Mouse (Mus musculus): ENCODE results near the gene Prr23a1.

The Prr23a1 gene

GRCm38 (mm10) chr9:98842117-98842516 is at the start of gene Prr23a1:
Prr23a1 (plus strand) TSS chr9:98842503.
- no peak for DNase-seq

GRCm38 (mm10) chr9:98799021-98799420 is 43.3 kb upstream of the Prr23a1 start:
- no peak for DNase-seq

- DNase-seq = no peak
Measured at GRCm38 (mm10) chr9:98803971-98804370, 38.3 kb upstream of the Prr23a1 start.

GRCm38 (mm10) chr9:98805511-98805910 is 36.8 kb upstream of the Prr23a1 start:
- DNase-seq = no peak

GRCm38 (mm10) chr9:98805934-98806333 is 36.4 kb upstream of the Prr23a1 start:
- no peak for DNase-seq

GRCm38 (mm10) chr9:98807631-98808030 is 34.7 kb upstream of the Prr23a1 start:
- no peak for DNase-seq

GRCm38 (mm10) chr9:98809526-98809925 is 32.8 kb upstream of the Prr23a1 start:
- peak; percentile 44 for DNase-seq

- DNase-seq = no peak
Measured at GRCm38 (mm10) chr9:98816066-98816465, 26.2 kb upstream of the Prr23a1 start.

GRCm38 (mm10) chr9:98817592-98817991 is 24.7 kb upstream of the Prr23a1 start:
- DNase-seq = no peak

GRCm38 (mm10) chr9:98818971-98819370 is 23.3 kb upstream of the Prr23a1 start:
- DNase-seq = no peak

GRCm38 (mm10) chr9:98819481-98819880 is 22.8 kb upstream of the Prr23a1 start:
- DNase-seq = no peak

- no peak for DNase-seq
Measured at GRCm38 (mm10) chr9:98820461-98820860, 21.8 kb upstream of the Prr23a1 start.

GRCm38 (mm10) chr9:98821067-98821466 is 21.2 kb upstream of the Prr23a1 start:
- no peak for DNase-seq

- no peak for DNase-seq
Measured at GRCm38 (mm10) chr9:98823805-98824204, 18.5 kb upstream of the Prr23a1 start.

- no peak for DNase-seq
Measured at GRCm38 (mm10) chr9:98829508-98829907, 12.8 kb upstream of the Prr23a1 start.

GRCm38 (mm10) chr9:98837537-98838074 is 4.7 kb upstream of the Prr23a1 start:
- DNase-seq = no peak

GRCm38 (mm10) chr9:98856210-98856609 is 13.9 kb downstream of the Prr23a1 start, which contains the start of gene Prr23a2:
Prr23a2 (plus strand) TSS chr9:98856494.
- DNase-seq = no peak

- DNase-seq = peak; percentile 14
Measured at GRCm38 (mm10) chr9:98863463-98863862, 21.2 kb downstream of the Prr23a1 start.

GRCm38 (mm10) chr9:98864571-98864970 is 22.3 kb downstream of the Prr23a1 start, which contains the start of gene Prr23a3:
Prr23a3 (plus strand) TSS chr9:98864767.
- no peak for DNase-seq

All from kidney, adult 9 months (tissue).